Mouse (Mus musculus) heart, postnatal 25 days (tissue): Measurements from ENCODE around the gene Pmf1. TPM values are rescaled to one million over a fixed set of nuclear protein-coding genes. Genes with fewer than 3 reads are reported as not detected.

Experiments
- DNase-seq: peaks from one replicate; pipeline ENCODE4 v3.0.0; 2022; ENCODE audit warnings: low spot score
- intact Hi-C: fragments of 180-260 bp; cut with DNase I; formaldehyde crosslinking; loops from one replicate; pipeline ENCODE4 v1.15.1; 2025
- total RNA-seq, 2 experiments: library from RNA; stranded (reverse); gene quantifications; 2 replicates each; pipeline ENCODE4 v1.2.3; 2021

Pmf1 gene
- 10 to 100 TPM; 19.1 to 20.5 TPM for total RNA-seq

- DNase-seq: peak; percentile 92
- intact Hi-C loops: loop anchor here (2.0 kb wide), 1 partner anchor 15 kb away; the partner anchor contains the start of gene Slc25a44
These were observed at the start of gene Pmf1 for GRCm38 (mm10) chr3:88409741-88410644. Gene Pmf1 (minus strand): TSS chr3:88410331.

GRCm38 (mm10) chr3:88458778-88459219 is 48.7 kb upstream of the Pmf1 start:
- no peak for DNase-seq
- intact Hi-C loops: no loop called here

- intact Hi-C loops: no loop called here
- no peak for DNase-seq
These were observed 46.8 kb upstream of the Pmf1 start for GRCm38 (mm10) chr3:88456746-88457532.

- no peak for DNase-seq
- intact Hi-C loops: no loop called here
These were observed 46.2 kb upstream of the Pmf1 start for GRCm38 (mm10) chr3:88456313-88456712.

GRCm38 (mm10) chr3:88455588-88456264 is 45.6 kb upstream of the Pmf1 start:
- intact Hi-C loops: no loop called here
- DNase-seq: no peak

- intact Hi-C loops: no loop called here
- no peak for DNase-seq
These were observed 44.8 kb upstream of the Pmf1 start for GRCm38 (mm10) chr3:88454762-88455587.

GRCm38 (mm10) chr3:88453986-88454385 is 43.9 kb upstream of the Pmf1 start:
- intact Hi-C loops: no loop called here
- DNase-seq: no peak

- DNase-seq: no peak
- intact Hi-C loops: no loop called here
These were observed 43.2 kb upstream of the Pmf1 start for GRCm38 (mm10) chr3:88453369-88453768.

- intact Hi-C loops: no loop called here
- no peak for DNase-seq
These were observed 42.6 kb upstream of the Pmf1 start for GRCm38 (mm10) chr3:88452716-88453115.

- intact Hi-C loops: no loop called here
- DNase-seq: no peak
These were observed 42.1 kb upstream of the Pmf1 start for GRCm38 (mm10) chr3:88452246-88452645.

GRCm38 (mm10) chr3:88450379-88451131 is 40.4 kb upstream of the Pmf1 start:
- no peak for DNase-seq

GRCm38 (mm10) chr3:88449395-88450023 is 39.4 kb upstream of the Pmf1 start:
- DNase-seq: no peak
- intact Hi-C loops: no loop called here

More at GRCm38 (mm10) chr3:88450379-88451131, 40.4 kb upstream of the Pmf1 start:
- intact Hi-C loops: no loop called here

GRCm38 (mm10) chr3:88448443-88448842 is 38.3 kb upstream of the Pmf1 start:
- no peak for DNase-seq
- intact Hi-C loops: no loop called here

- intact Hi-C loops: no loop called here
- no peak for DNase-seq
These were observed 37.6 kb upstream of the Pmf1 start for GRCm38 (mm10) chr3:88447676-88448183.

- intact Hi-C loops: no loop called here
These were observed 36.5 kb upstream of the Pmf1 start for GRCm38 (mm10) chr3:88446471-88447123.

GRCm38 (mm10) chr3:88442888-88443287 is 32.8 kb upstream of the Pmf1 start:
- DNase-seq: no peak
- intact Hi-C loops: no loop called here

More at GRCm38 (mm10) chr3:88446471-88447123, 36.5 kb upstream of the Pmf1 start:
- no peak for DNase-seq

GRCm38 (mm10) chr3:88442488-88442887 is 32.4 kb upstream of the Pmf1 start:
- DNase-seq: no peak
- intact Hi-C loops: no loop called here
